Mouse (Mus musculus) layer of hippocampus, postnatal 14 days (tissue): ENCODE measurements around the gene N4bp2l2. TPM values are rescaled to one million over a fixed set of nuclear protein-coding genes. Genes with fewer than 3 reads are reported as not detected.

Experiments
- DNase-seq, 2 experiments: peaks; one replicate each; pipeline ENCODE4 v3.0.0; 2021 to 2022; ENCODE audit warnings: low spot score in 2 of 2, mixed read lengths in 1 of 2
- total RNA-seq, 2 experiments: library from RNA; stranded (reverse); gene quantifications; 2 replicates each; pipeline ENCODE4 v1.2.3; 2021

N4bp2l2 gene
- total RNA-seq, 2 experiments from 2014 or later = 70.1 to 75.4 TPM

GRCm38 (mm10) chr5:150598202-150599119 is 67.5 kb downstream of the N4bp2l2 start:
- DNase-seq = no peak

GRCm38 (mm10) chr5:150597088-150597487 is 68.9 kb downstream of the N4bp2l2 start, which contains the start of gene N4bp2l1:
TSS of gene N4bp2l1 (minus strand) at chr5:150597188.
- no peak for DNase-seq

GRCm38 (mm10) chr5:150595366-150596016 is 70.5 kb downstream of the N4bp2l2 start:
- DNase-seq = no peak

- DNase-seq = no peak
Observed at GRCm38 (mm10) chr5:150594649-150595339, 71.2 kb downstream of the N4bp2l2 start.

GRCm38 (mm10) chr5:150593756-150594648 is 72.0 kb downstream of the N4bp2l2 start:
- DNase-seq = peak; percentile 65 to 69

- peak; percentile 46 to 56 for DNase-seq
Observed at GRCm38 (mm10) chr5:150592904-150593755, 72.9 kb downstream of the N4bp2l2 start.

GRCm38 (mm10) chr5:150592186-150592903 is 73.6 kb downstream of the N4bp2l2 start:
- no peak for DNase-seq

- no peak for DNase-seq
Observed at GRCm38 (mm10) chr5:150589945-150590344, 76.0 kb downstream of the N4bp2l2 start.

- DNase-seq = no peak
Observed at GRCm38 (mm10) chr5:150584337-150584729, 81.7 kb downstream of the N4bp2l2 start.

GRCm38 (mm10) chr5:150583622-150584336 is 82.2 kb downstream of the N4bp2l2 start:
- DNase-seq = no peak

GRCm38 (mm10) chr5:150583181-150583580 is 82.8 kb downstream of the N4bp2l2 start:
- DNase-seq = no peak

- no peak for DNase-seq
Observed at GRCm38 (mm10) chr5:150581180-150581579, 84.8 kb downstream of the N4bp2l2 start.

GRCm38 (mm10) chr5:150578613-150579171 is 87.3 kb downstream of the N4bp2l2 start:
- no peak for DNase-seq

- no peak for DNase-seq
Observed at GRCm38 (mm10) chr5:150576832-150577231, 89.2 kb downstream of the N4bp2l2 start.

GRCm38 (mm10) chr5:150574885-150575284 is 91.1 kb downstream of the N4bp2l2 start:
- DNase-seq = no peak

- DNase-seq = no peak
Observed at GRCm38 (mm10) chr5:150574403-150574802, 91.6 kb downstream of the N4bp2l2 start.

- no peak for DNase-seq
Observed at GRCm38 (mm10) chr5:150570496-150571219, 95.3 kb downstream of the N4bp2l2 start.
